Mouse (Mus musculus): Measurements from ENCODE around the gene Jmjd1c. TPM values are rescaled to one million over a fixed set of nuclear protein-coding genes. Genes with fewer than 3 reads are reported as not detected.

Gene Jmjd1c
- polyA plus RNA-seq, 1 experiment, result 32.4 TPM

DNA sequence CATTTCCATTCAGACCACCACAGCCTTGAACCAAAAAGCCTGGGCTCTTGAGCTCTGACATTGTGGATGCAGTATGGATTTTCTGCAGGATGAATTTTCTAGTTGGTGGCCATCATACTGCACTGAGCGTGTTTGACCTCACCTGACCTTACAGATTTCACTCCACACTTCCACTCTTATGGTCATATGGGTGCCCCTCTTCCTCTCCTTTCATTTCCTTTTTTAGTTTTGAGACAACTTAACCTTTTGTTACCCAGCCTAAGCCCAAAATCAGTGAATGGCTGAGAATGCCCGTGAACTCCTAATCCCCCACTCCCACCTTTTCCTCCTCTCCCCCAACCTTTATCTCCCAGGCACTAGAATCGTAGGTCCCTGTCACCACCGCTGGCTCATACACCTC lies 194.7 kb downstream of the Jmjd1c start:
- Histone ChIP-seq H3K4me3 (ENCODE audit: insufficient read depth, low read length) (no peak overlapping the region), H3K4me1 (ENCODE audit: control insufficient read depth, insufficient read depth, low read length) (no peaks in the 10 kb centered on the region)
- TF ChIP-seq CTCF (IDR thresholded peaks at IDR 0.05; ENCODE audit: extremely low read depth, insufficient read depth, low read length) (no peak), POLR2A (IDR thresholded peaks at IDR 0.05; ENCODE audit: extremely low read depth, insufficient read depth, low read length) (no peak)

GRCm38 (mm10) chr10:67291087-67291486 lies 195.2 kb downstream of the Jmjd1c start:
- no peaks in the 10 kb centered on the region for H3K4me1 ChIP-seq (ENCODE audit: control insufficient read depth, insufficient read depth, low read length)
- no peak for TF ChIP-seq CTCF (IDR thresholded peaks at IDR 0.05; ENCODE audit: extremely low read depth, insufficient read depth, low read length)
- no peak for TF ChIP-seq POLR2A (IDR thresholded peaks at IDR 0.05; ENCODE audit: extremely low read depth, insufficient read depth, low read length)
- no peak overlapping the region for H3K4me3 ChIP-seq (ENCODE audit: insufficient read depth, low read length)
- no peak overlapping the region for H3K27ac ChIP-seq (ENCODE audit: insufficient read depth, low read length)

More for the DNA sequence above, 194.7 kb downstream of the Jmjd1c start:
- no peak overlapping the region for H3K27ac ChIP-seq (ENCODE audit: insufficient read depth, low read length)

DNA sequence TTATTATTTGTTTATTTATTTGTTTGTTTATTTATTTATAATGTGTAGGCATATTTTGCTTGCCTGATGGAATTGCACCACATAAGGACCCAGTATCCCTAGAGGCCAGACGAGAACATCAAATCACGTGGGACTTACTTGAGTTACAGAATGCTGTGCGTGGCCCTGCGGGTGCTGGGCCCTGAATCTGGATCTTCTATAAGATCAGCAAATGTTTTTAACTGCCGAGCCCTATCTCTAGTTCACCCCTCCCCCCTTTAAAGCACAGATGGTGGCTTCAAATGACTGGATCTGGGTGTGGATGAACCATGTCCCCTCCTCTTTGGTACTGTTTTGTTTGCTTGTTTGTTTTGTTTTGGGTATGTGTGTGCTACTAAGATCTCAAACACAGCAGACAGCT lies 199.4 kb downstream of the Jmjd1c start:
- Histone ChIP-seq H3K27ac (ENCODE audit: insufficient read depth, low read length) (no peak overlapping the region), H3K4me1 (ENCODE audit: control insufficient read depth, insufficient read depth, low read length) (no peaks in the 10 kb centered on the region), H3K4me3 (ENCODE audit: insufficient read depth, low read length) (no peak overlapping the region)
- TF ChIP-seq POLR2A (IDR thresholded peaks at IDR 0.05; ENCODE audit: extremely low read depth, insufficient read depth, low read length), result no peak
- TF ChIP-seq CTCF (IDR thresholded peaks at IDR 0.05; ENCODE audit: extremely low read depth, insufficient read depth, low read length), result no peak

DNA sequence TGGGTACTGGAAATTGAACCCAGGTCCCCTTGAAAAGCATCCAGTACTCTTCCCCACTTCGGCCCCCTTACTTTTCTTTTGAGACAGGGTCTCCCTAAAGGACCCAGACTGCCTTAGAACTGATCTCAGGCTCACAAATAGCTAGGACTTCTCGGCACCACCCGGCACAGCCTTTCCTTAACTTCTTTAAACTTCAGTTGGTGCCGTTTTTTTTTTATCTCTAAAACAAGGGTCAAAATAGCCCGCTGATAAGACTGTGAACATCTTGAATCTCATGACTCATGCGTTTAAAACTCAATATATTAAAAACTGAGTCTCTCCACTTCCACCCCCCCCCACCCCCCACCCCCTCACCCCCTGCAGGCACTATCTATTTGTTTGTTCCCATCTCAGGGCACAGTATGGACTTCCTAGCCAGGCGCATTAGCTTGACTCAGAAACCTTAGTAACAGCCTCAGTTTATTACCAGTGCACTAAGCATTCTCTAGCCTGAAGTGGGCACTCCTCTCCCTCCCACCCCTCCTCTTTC lies 200.1 kb downstream of the Jmjd1c start:
- no peaks in the 10 kb centered on the region for H3K4me1 ChIP-seq (ENCODE audit: control insufficient read depth, insufficient read depth, low read length)
- no peak for TF ChIP-seq CTCF (IDR thresholded peaks at IDR 0.05; ENCODE audit: extremely low read depth, insufficient read depth, low read length)
- TF ChIP-seq POLR2A (IDR thresholded peaks at IDR 0.05; ENCODE audit: extremely low read depth, insufficient read depth, low read length), result no peak
- no peak overlapping the region for H3K4me3 ChIP-seq (ENCODE audit: insufficient read depth, low read length)
- H3K27ac ChIP-seq (ENCODE audit: insufficient read depth, low read length), result no peak overlapping the region

DNA sequence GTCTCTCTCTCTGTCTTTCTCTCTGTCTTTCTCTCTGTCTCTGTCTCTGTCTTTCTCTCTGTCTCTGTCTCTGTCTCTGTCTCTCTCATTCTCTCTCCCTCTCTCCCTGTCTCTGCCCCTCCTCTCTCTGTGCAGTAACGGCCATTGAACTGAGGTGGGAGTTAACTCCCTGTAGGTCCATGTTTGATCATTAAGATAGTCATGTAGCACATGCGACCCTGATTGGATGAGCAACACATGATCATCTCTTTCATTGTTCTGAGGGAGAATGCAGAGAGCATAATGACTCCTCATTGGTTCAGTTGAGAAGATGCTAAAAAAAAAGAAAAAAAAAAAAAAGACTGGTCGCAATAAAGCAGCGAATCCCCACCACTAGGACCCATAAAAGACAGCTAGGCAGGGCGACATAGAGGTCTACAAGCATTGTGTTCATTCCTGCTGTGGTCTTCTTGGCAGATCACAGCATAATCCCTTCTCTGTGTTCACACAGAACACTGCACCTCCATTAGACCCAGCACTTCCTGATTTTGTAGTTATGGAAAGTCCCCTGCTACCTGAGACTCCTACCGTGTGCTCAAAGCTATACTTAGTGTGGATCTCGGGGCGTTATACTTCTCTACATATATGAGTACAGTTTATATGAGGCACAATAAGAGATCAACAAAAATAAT lies 200.7 kb downstream of the Jmjd1c start:
- no peak overlapping the region for H3K27ac ChIP-seq (ENCODE audit: insufficient read depth, low read length)
- no peak overlapping the region for H3K4me3 ChIP-seq (ENCODE audit: insufficient read depth, low read length)
- H3K4me1 ChIP-seq (ENCODE audit: control insufficient read depth, insufficient read depth, low read length), result no peaks in the 10 kb centered on the region
- TF ChIP-seq CTCF (IDR thresholded peaks at IDR 0.05; ENCODE audit: extremely low read depth, insufficient read depth, low read length) (no peak), POLR2A (IDR thresholded peaks at IDR 0.05; ENCODE audit: extremely low read depth, insufficient read depth, low read length) (no peak)

- no peaks in the 10 kb centered on the region for H3K4me1 ChIP-seq (ENCODE audit: control insufficient read depth, insufficient read depth, low read length)
- TF ChIP-seq CTCF (IDR thresholded peaks at IDR 0.05; ENCODE audit: extremely low read depth, insufficient read depth, low read length) (no peak), POLR2A (IDR thresholded peaks at IDR 0.05; ENCODE audit: extremely low read depth, insufficient read depth, low read length) (no peak)
- no peak overlapping the region for H3K27ac ChIP-seq (ENCODE audit: insufficient read depth, low read length)
- no peak overlapping the region for H3K4me3 ChIP-seq (ENCODE audit: insufficient read depth, low read length)
These were observed 201.4 kb downstream of the Jmjd1c start for GRCm38 (mm10) chr10:67297175-67297855.

DNA sequence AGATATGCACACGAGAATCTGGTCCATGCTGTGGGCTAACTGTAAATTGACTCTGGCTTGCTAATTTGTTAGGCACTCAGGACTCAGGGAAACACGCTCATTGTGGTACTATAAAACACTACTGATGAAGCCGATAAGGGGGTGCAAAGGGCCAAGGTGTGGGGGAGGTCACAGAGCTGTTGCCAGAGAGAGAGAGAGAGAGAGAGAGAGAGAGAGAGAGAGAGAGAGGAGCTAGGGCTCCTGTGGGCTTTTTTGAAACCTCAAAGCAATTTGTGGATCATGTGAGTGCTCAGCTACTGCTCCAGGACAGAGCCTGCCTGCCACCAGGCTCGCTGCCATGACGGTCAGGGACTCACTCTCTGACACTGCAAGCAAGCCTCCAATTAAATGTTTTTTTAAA lies 202.9 kb downstream of the Jmjd1c start:
- Histone ChIP-seq H3K4me3 (ENCODE audit: insufficient read depth, low read length) (no peak overlapping the region), H3K4me1 (ENCODE audit: control insufficient read depth, insufficient read depth, low read length) (no peaks in the 10 kb centered on the region), H3K27ac (ENCODE audit: insufficient read depth, low read length) (no peak overlapping the region)
- TF ChIP-seq POLR2A (IDR thresholded peaks at IDR 0.05; ENCODE audit: extremely low read depth, insufficient read depth, low read length) (no peak), CTCF (IDR thresholded peaks at IDR 0.05; ENCODE audit: extremely low read depth, insufficient read depth, low read length) (no peak)

DNA sequence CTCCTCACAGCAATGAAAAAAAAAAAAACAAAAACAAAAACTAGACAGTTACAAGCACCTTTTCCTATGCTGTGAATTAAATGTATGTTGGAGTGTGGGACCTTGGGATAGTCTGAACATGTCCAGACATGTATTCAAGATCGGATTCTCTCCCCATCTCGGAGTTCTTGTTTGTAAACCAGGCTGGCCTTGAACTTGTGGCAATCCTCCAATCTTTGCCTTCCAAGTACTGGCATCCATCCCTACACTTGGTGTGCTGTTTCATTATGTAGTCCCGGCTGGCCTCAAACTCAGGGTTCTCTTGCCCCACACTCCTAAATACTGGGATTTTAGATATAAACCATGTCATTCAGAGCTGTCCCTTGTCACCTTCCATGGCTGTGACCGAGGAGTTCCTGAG lies 203.4 kb downstream of the Jmjd1c start:
- TF ChIP-seq CTCF (IDR thresholded peaks at IDR 0.05; ENCODE audit: extremely low read depth, insufficient read depth, low read length), result no peak
- no peak for TF ChIP-seq POLR2A (IDR thresholded peaks at IDR 0.05; ENCODE audit: extremely low read depth, insufficient read depth, low read length)
- Histone ChIP-seq H3K4me1 (ENCODE audit: control insufficient read depth, insufficient read depth, low read length) (no peaks in the 10 kb centered on the region), H3K27ac (ENCODE audit: insufficient read depth, low read length) (no peak overlapping the region), H3K4me3 (ENCODE audit: insufficient read depth, low read length) (no peak overlapping the region)

DNA sequence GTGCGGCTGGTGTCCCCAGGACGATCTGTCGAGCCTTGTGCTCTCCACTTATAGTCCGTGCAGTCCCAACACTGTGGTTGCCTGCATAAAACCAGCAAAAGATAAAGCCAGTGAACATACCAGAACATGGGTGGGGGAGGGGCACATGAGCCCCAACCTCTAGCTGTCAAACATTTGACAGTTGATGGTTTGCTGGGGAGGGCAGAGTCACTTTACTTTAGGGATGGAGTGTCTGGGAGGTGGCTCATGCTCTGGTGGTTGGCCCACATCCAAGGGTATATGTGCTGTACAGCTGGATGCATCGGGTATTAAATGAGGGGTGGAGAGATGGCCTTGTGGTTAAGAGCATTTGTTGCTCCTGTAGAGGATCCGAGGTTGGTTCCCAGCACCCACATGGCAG lies 205.1 kb downstream of the Jmjd1c start:
- Histone ChIP-seq H3K4me1 (ENCODE audit: control insufficient read depth, insufficient read depth, low read length) (no peaks in the 10 kb centered on the region), H3K27ac (ENCODE audit: insufficient read depth, low read length) (no peak overlapping the region), H3K4me3 (ENCODE audit: insufficient read depth, low read length) (no peak overlapping the region)
- TF ChIP-seq CTCF (IDR thresholded peaks at IDR 0.05; ENCODE audit: extremely low read depth, insufficient read depth, low read length), result no peak
- TF ChIP-seq POLR2A (IDR thresholded peaks at IDR 0.05; ENCODE audit: extremely low read depth, insufficient read depth, low read length), result no peak

- Histone ChIP-seq H3K4me1 (ENCODE audit: control insufficient read depth, insufficient read depth, low read length) (no peaks in the 10 kb centered on the region), H3K27ac (ENCODE audit: insufficient read depth, low read length) (no peak overlapping the region), H3K4me3 (ENCODE audit: insufficient read depth, low read length) (no peak overlapping the region)
- TF ChIP-seq CTCF (IDR thresholded peaks at IDR 0.05; ENCODE audit: extremely low read depth, insufficient read depth, low read length) (no peak), POLR2A (IDR thresholded peaks at IDR 0.05; ENCODE audit: extremely low read depth, insufficient read depth, low read length) (no peak)
These were observed 206.4 kb downstream of the Jmjd1c start for GRCm38 (mm10) chr10:67302340-67302739.

Other genes with a start within 250 kb of the Jmjd1c start
- 23.5 and 26.4 TPM in 2 replicates for gene Reep3, start 820 bp downstream of the Jmjd1c start, polyA plus RNA-seq (2012; rRNA removed)
- gene Nrbf2, start 189.2 kb downstream of the Jmjd1c start, polyA plus RNA-seq (2012; rRNA removed), result 20.2 and 21.5 TPM in 2 replicates